ENCODE assay signal across 8 mouse cellular contexts in genomic region chr9:106367001-106367400, GRCm38 (mm10). TPM values are rescaled to one million over a fixed set of nuclear protein-coding genes. Genes with fewer than 3 reads are reported as not detected.
A peak's percentile ranks its signal among the peaks of the same experiment; 100 is the strongest.
DNase-seq lines count a peak whose midpoint lies in the region; ATAC-seq and TF ChIP-seq lines count a peak whose summit lies in the region.

No protein-coding gene starts in this region.

- no peaks in the 10 kb centered on the region for H3K36me3 ChIP-seq in forebrain, embryonic 16.5 days (ENCODE audit: control insufficient read depth, insufficient read depth)
- no peaks in the 10 kb centered on the region for H3K36me3 ChIP-seq in lung, embryonic 16.5 days (ENCODE audit: control insufficient read depth, insufficient read depth, low read length)

- H3K9ac ChIP-seq in forebrain, embryonic 16.5 days (replicated peaks; ENCODE audit: low read depth, low read length) = peak overlapping the region; percentile 55
- H3K9ac ChIP-seq in lung, embryonic 16.5 days (ENCODE audit: low read length) = peak overlapping the region; percentile 68

- H3K4me2 ChIP-seq in forebrain, embryonic 16.5 days (ENCODE audit: low read length) = peak overlapping the region; percentile 96
- H3K4me2 ChIP-seq in lung, embryonic 16.5 days (ENCODE audit: low read depth, low read length) = peak overlapping the region; percentile 99

- no peak overlapping the region for H3K27ac ChIP-seq in cerebellum, adult 2 months (ENCODE audit: insufficient read depth, low read length)
- no peak overlapping the region for H3K27ac ChIP-seq in forebrain, embryonic 16.5 days (ENCODE audit: low read length)
- H3K27ac ChIP-seq in lung, embryonic 16.5 days (ENCODE audit: low read length) = peak overlapping the region; percentile 90

- peak; percentile 27 for ATAC-seq in CD4-positive, CD25-positive, alpha-beta regulatory T cell, adult 4 months
- no peak; the same call in 1 of the 2 replicates for ATAC-seq in forebrain, embryonic 16.5 days
- ATAC-seq in lung, embryonic 16.5 days (ENCODE audit: low read depth) = no peak
- no peak for ATAC-seq in megakaryocyte-erythroid progenitor cell, adult 5-6 weeks (replicated peaks; ENCODE audit: low FRiP score, low TSS enrichment, poor library complexity, severe bottlenecking)

- WGBS in cerebellum, adult 2 months = 23% methylated on average over 5 of the region's 5 CpGs
- 19% methylated on average over 5 of the region's 5 CpGs for WGBS in forebrain, embryonic 16.5 days
- 13% methylated on average over 5 of the region's 5 CpGs for WGBS in lung, embryonic 16.5 days

- peak overlapping the region; percentile 70 for H3K4me3 ChIP-seq in cerebellum, adult 2 months (replicated peaks; ENCODE audit: insufficient read depth, low read depth, low read length)
- H3K4me3 ChIP-seq in forebrain, embryonic 16.5 days (replicated peaks; ENCODE audit: low read length) = peak overlapping the region; percentile 73
- H3K4me3 ChIP-seq in lung, embryonic 16.5 days (ENCODE audit: low read length) = peak overlapping the region; percentile 95

- TF ChIP-seq CTCF in cerebellum, adult 2 months (IDR thresholded peaks at IDR 0.05; ENCODE audit: borderline replicate concordance, insufficient read depth, low read depth, low read length) = no peak

- H3K27me3 ChIP-seq in cerebellum, adult 2 months (ENCODE audit: control insufficient read depth, insufficient read depth, low read length) = no peaks in the 10 kb centered on the region
- H3K27me3 ChIP-seq in forebrain, embryonic 16.5 days (replicated peaks; ENCODE audit: control insufficient read depth, insufficient read depth, low read length) = no peaks in the 10 kb centered on the region
- no peaks in the 10 kb centered on the region for H3K27me3 ChIP-seq in lung, embryonic 16.5 days (ENCODE audit: control insufficient read depth, insufficient read depth, low read depth, low read length)

- H3K4me1 ChIP-seq in cerebellum, adult 2 months (ENCODE audit: control insufficient read depth, insufficient read depth, low read length) = peaks cover 17% of the 10 kb centered on the region
- H3K4me1 ChIP-seq in forebrain, embryonic 16.5 days (replicated peaks; ENCODE audit: control insufficient read depth, insufficient read depth, low read length) = peaks cover 33% of the 10 kb centered on the region
- H3K4me1 ChIP-seq in lung, embryonic 16.5 days (replicated peaks; ENCODE audit: control insufficient read depth, insufficient read depth, low read length) = peaks cover 30% of the 10 kb centered on the region

- no peaks in the 10 kb centered on the region for H3K9me3 ChIP-seq in forebrain, embryonic 16.5 days (ENCODE audit: control insufficient read depth, low read length)
- H3K9me3 ChIP-seq in lung, embryonic 16.5 days (ENCODE audit: control insufficient read depth, low read length) = no peaks in the 10 kb centered on the region

- TF ChIP-seq POLR2A in cerebellum, adult 2 months (IDR thresholded peaks at IDR 0.05; ENCODE audit: borderline replicate concordance, insufficient read depth, low read length) = no peak

- DNase-seq in cerebellum, adult 2 months = no peak
- no peak for DNase-seq in cerebellum, postnatal 10 days
- DNase-seq in gastrocnemius, postnatal 25 days = no peak
- no peak for DNase-seq in gastrocnemius, adult 18-20 months (ENCODE audit: low spot score)

RNA-seq across cellular contexts. Expression of gene Dusp7, which starts 1.4 kb away (rescaled TPM):
- 46.4 and 49.6 TPM in 2 replicates for polyA plus RNA-seq in cerebellum, adult 2 months (2012; rRNA removed)
- polyA plus RNA-seq in CD4-positive, CD25-positive, alpha-beta regulatory T cell, adult 4 months (2017; shearing (Covaris generic)) = 10 to 100 TPM; 16.2 to 21.1 TPM
- polyA plus RNA-seq in forebrain, embryonic 16.5 days (2015; fragmentation: Nextera tagmentation; extraction: Ambion mirVana) = 9.0 and 10.3 TPM in 2 replicates
- 12.9 and 13.7 TPM in 2 replicates for polyA plus RNA-seq in lung, embryonic 16.5 days (2015; fragmentation: Nextera tagmentation; extraction: Ambion mirVana)
- 19.0 and 22.9 TPM in 2 replicates for total RNA-seq in megakaryocyte-erythroid progenitor cell, adult 5-6 weeks (2014; fragmentation: Nextera tagmentation)
- total RNA-seq in megakaryocyte-erythroid progenitor cell, adult 5-6 weeks (2017) = 3.2 and 7.2 TPM in 2 replicates
- 10 to 100 TPM; 13.8 to 31.7 TPM for total RNA-seq in gastrocnemius, postnatal 25 days (2021)
- 10 to 100 TPM; 15.3 to 27.6 TPM for total RNA-seq in gastrocnemius, adult 18-20 months (2021)
